Mouse (Mus musculus) cerebellum, adult 2 months (tissue): ENCODE results near the gene Slc52a3.

Experiments used
- CTCF ChIP-seq: fragments of 200-500 bp; IDR thresholded peaks from 2 replicates; pipeline ENCODE4 v1.5.1; 2011; ENCODE audit warnings: low read depth, mild to moderate bottlenecking, control low read depth, low read length, moderate library complexity, borderline replicate concordance; ENCODE audit not compliant: insufficient read depth
- POLR2A ChIP-seq: fragments of 200-500 bp; IDR thresholded peaks from 2 replicates; pipeline ENCODE4 v1.6.1; 2011; ENCODE audit warnings: low read length, control low read depth, borderline replicate concordance; ENCODE audit not compliant: insufficient read depth

DNA sequence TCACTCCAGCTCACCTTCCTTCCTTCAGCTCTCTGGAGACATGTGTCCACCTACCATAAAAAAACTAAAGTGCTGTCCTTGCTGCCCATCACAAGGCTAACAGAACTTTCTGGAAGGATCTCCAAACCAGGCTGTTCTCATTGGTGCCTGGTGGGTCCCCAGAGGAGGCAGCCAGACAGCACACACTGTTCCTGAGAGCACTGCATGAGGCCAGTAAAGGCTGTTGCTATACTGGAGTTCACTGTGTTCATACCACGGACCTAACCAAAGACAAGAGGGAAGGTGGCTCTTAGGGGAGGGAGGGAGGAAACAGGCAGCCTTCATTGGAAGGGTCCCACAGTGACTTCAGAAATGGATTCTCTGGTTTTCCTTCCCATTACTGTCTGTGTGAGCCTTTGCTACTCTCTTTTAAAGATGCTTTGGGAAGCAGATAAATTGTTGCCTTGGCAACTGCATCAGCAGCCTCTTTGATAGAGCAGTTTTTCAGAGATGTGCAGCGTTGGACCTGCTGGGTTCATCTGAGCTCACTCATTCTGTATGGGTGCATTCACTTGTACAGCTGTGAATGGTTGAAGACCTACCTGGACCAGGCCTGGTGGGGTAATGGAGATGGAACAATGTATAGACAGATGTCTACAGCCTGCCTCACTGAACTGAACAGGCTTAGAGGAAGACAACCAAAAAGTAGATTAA, 47.1 kb upstream of the Slc52a3 start:
- TF ChIP-seq CTCF (no peak), POLR2A (no peak)
